Mouse (Mus musculus) embryo, embryonic 11.5 days (tissue): Measurements from ENCODE around the gene Clp1.

Experiments used
- DNase-seq: peaks from one replicate; pipeline ENCODE4 v3.0.0-alpha.2; 2012; ENCODE audit warnings: low read depth, low spot score

Gene Clp1

GRCm38 (mm10) chr2:84727172-84727858, at the start of gene Clp1:
Gene Clp1 (minus strand): TSS chr2:84727350.
- peak; percentile 97 for DNase-seq

- DNase-seq, result no peak
Measured at GRCm38 (mm10) chr2:84775665-84776064, 48.5 kb upstream of the Clp1 start.

- DNase-seq, result no peak
Measured at GRCm38 (mm10) chr2:84775241-84775640, 48.1 kb upstream of the Clp1 start, which contains the start of gene Serping1. Gene Serping1 (minus strand): TSS chr2:84775444.

- peak; percentile 50 for DNase-seq
Measured at GRCm38 (mm10) chr2:84774751-84775150, 47.6 kb upstream of the Clp1 start.

- DNase-seq, result no peak
Measured at GRCm38 (mm10) chr2:84773195-84773594, 46.0 kb upstream of the Clp1 start.

- no peak for DNase-seq
Measured at GRCm38 (mm10) chr2:84772454-84772853, 45.3 kb upstream of the Clp1 start.

- DNase-seq, result no peak
Measured at GRCm38 (mm10) chr2:84770501-84770900, 43.4 kb upstream of the Clp1 start.

- no peak for DNase-seq
Measured at GRCm38 (mm10) chr2:84762818-84763217, 35.7 kb upstream of the Clp1 start.

- DNase-seq, result no peak
Measured at GRCm38 (mm10) chr2:84762295-84762694, 35.1 kb upstream of the Clp1 start.

GRCm38 (mm10) chr2:84761840-84762239, 34.7 kb upstream of the Clp1 start:
- no peak for DNase-seq

GRCm38 (mm10) chr2:84761309-84761708, 34.2 kb upstream of the Clp1 start:
- DNase-seq, result no peak

GRCm38 (mm10) chr2:84760777-84761176, 33.6 kb upstream of the Clp1 start:
- no peak for DNase-seq

GRCm38 (mm10) chr2:84758542-84759127, 31.5 kb upstream of the Clp1 start:
- DNase-seq, result no peak

- DNase-seq, result no peak
Measured at GRCm38 (mm10) chr2:84757026-84757682, 30.0 kb upstream of the Clp1 start.

- no peak for DNase-seq
Measured at GRCm38 (mm10) chr2:84756245-84756644, 29.1 kb upstream of the Clp1 start.

- DNase-seq, result no peak
Measured at GRCm38 (mm10) chr2:84750115-84750514, 23.0 kb upstream of the Clp1 start.

GRCm38 (mm10) chr2:84744126-84744525, 17.0 kb upstream of the Clp1 start:
- no peak for DNase-seq

- DNase-seq, result peak; percentile 91
Measured at GRCm38 (mm10) chr2:84743561-84743960, 16.4 kb upstream of the Clp1 start, which contains the start of gene Gm19426. Gene Gm19426 (minus strand): TSS chr2:84743655.

- DNase-seq, result peak; percentile 91
Measured at GRCm38 (mm10) chr2:84742451-84743283, 15.5 kb upstream of the Clp1 start.

GRCm38 (mm10) chr2:84741841-84742450, 14.8 kb upstream of the Clp1 start:
- DNase-seq, result no peak

- no peak for DNase-seq
Measured at GRCm38 (mm10) chr2:84740608-84741333, 13.6 kb upstream of the Clp1 start.
